Mouse (Mus musculus): ENCODE results near the gene Cd79a.

Cd79a gene

GRCm38 (mm10) chr7:24897224-24897623 is at the start of gene Cd79a:
Gene Cd79a (plus strand): TSS chr7:24897381.
- no peak for DNase-seq

GRCm38 (mm10) chr7:24850162-24850561 is 47.0 kb upstream of the Cd79a start:
- peak; percentile 13 for DNase-seq

GRCm38 (mm10) chr7:24850899-24851303 is 46.3 kb upstream of the Cd79a start:
- no peak for DNase-seq

- DNase-seq = no peak
Measured at GRCm38 (mm10) chr7:24851596-24852325, 45.4 kb upstream of the Cd79a start.

- no peak for DNase-seq
Measured at GRCm38 (mm10) chr7:24852557-24853232, 44.5 kb upstream of the Cd79a start.

GRCm38 (mm10) chr7:24853233-24853563 is 44.0 kb upstream of the Cd79a start:
- no peak for DNase-seq

- DNase-seq = no peak
Measured at GRCm38 (mm10) chr7:24853695-24854094, 43.5 kb upstream of the Cd79a start.

GRCm38 (mm10) chr7:24856460-24857120 is 40.6 kb upstream of the Cd79a start:
- DNase-seq = no peak

GRCm38 (mm10) chr7:24859234-24859633 is 37.9 kb upstream of the Cd79a start:
- DNase-seq = no peak

GRCm38 (mm10) chr7:24861913-24862312 is 35.3 kb upstream of the Cd79a start, which contains the start of gene Gm9844:
Gene Gm9844 (plus strand): TSS chr7:24862213.
- DNase-seq = no peak

GRCm38 (mm10) chr7:24862853-24863252 is 34.3 kb upstream of the Cd79a start:
- no peak for DNase-seq

GRCm38 (mm10) chr7:24864156-24864555 is 33.0 kb upstream of the Cd79a start:
- DNase-seq = no peak

- DNase-seq = no peak
Measured at GRCm38 (mm10) chr7:24869080-24869479, 28.1 kb upstream of the Cd79a start.

GRCm38 (mm10) chr7:24869532-24870165 is 27.5 kb upstream of the Cd79a start, which contains the start of the genes Lypd4 and Dmrtc2:
Gene Lypd4 (minus strand): TSS chr7:24869941.
Gene Dmrtc2 (plus strand): TSS chr7:24870057.
- no peak for DNase-seq

GRCm38 (mm10) chr7:24877588-24877987 is 19.6 kb upstream of the Cd79a start:
- DNase-seq = no peak

- DNase-seq = no peak
Measured at GRCm38 (mm10) chr7:24879620-24880019, 17.6 kb upstream of the Cd79a start.

GRCm38 (mm10) chr7:24882416-24883199 is 14.6 kb upstream of the Cd79a start:
- no peak for DNase-seq

- peak; percentile 97 for DNase-seq
Measured at GRCm38 (mm10) chr7:24883896-24884692, 13.1 kb upstream of the Cd79a start, which contains the start of gene Rps19. Gene Rps19 (plus strand): TSS chr7:24884371.

- DNase-seq = peak; percentile 35
Measured at GRCm38 (mm10) chr7:24884693-24885291, 12.4 kb upstream of the Cd79a start.

GRCm38 (mm10) chr7:24885468-24886307 is 11.5 kb upstream of the Cd79a start:
- DNase-seq = no peak
